Mouse (Mus musculus) lung, postnatal 0 days (tissue): ENCODE measurements at regions not wholly inside any gene's neighbourhood (a gene's known extent, or its start where the extent isn't known, plus 50 kb on each side); places are given as distances from the start of the nearest gene placed in this dataset.

Experiments
- ATAC-seq: fragments of 200-750 bp; cut with Nextera tagmentation; 2 replicates; pipeline ENCODE4 v1.8.0; 2017; ENCODE audit warnings: moderate library complexity
- DNase-seq: peaks from one replicate; pipeline ENCODE4 v3.0.0-alpha.2; 2016; ENCODE audit warnings: low spot score
- H3K27ac ChIP-seq: fragments of 300-500 bp; sonication (generic); 2 replicates; pipeline ENCODE4 v1.5.1; 2014; ENCODE audit warnings: antibody characterized with exemption, mild to moderate bottlenecking, low read length, mixed read lengths
- H3K27me3 ChIP-seq: fragments of 300-500 bp; sonication (generic); replicated peaks from 2 replicates; pipeline ENCODE4 v1.6.1; 2014; ENCODE audit warnings: low read length, mixed read lengths; ENCODE audit not compliant: insufficient read depth
- H3K36me3 ChIP-seq: fragments of 300-500 bp; sonication (generic); 2 replicates; pipeline ENCODE4 v1.6.1; 2014; ENCODE audit warnings: low read length, mixed read lengths; ENCODE audit not compliant: insufficient read depth
- H3K4me1 ChIP-seq: fragments of 300-500 bp; sonication (generic); 2 replicates; pipeline ENCODE4 v1.6.1; 2014; ENCODE audit warnings: antibody characterized with exemption, low read depth, low read length, mixed read lengths; ENCODE audit not compliant: insufficient read depth
- H3K4me2 ChIP-seq: fragments of 300-500 bp; sonication (generic); replicated peaks from 2 replicates; pipeline ENCODE4 v1.6.1; 2014; ENCODE audit warnings: low read depth, mild to moderate bottlenecking, low read length, moderate library complexity, mixed read lengths
- H3K4me3 ChIP-seq: fragments of 300-500 bp; sonication (generic); 2 replicates; pipeline ENCODE4 v1.5.1; 2014; ENCODE audit warnings: low read depth, low read length
- H3K9ac ChIP-seq: fragments of 300-500 bp; sonication (generic); replicated peaks from 2 replicates; pipeline ENCODE4 v1.6.1; 2014; ENCODE audit warnings: low read depth, mild to moderate bottlenecking
- H3K9me3 ChIP-seq: fragments of 300-500 bp; sonication (generic); 2 replicates; pipeline ENCODE4 v1.6.1; 2016; ENCODE audit warnings: low read length, mixed read lengths
- CTCF ChIP-seq: IDR thresholded peaks from 2 replicates; pipeline ENCODE4 v1.5.1; 2016; ENCODE audit warnings: antibody characterized with exemption, mild to moderate bottlenecking
- EP300 ChIP-seq: IDR thresholded peaks from 2 replicates; pipeline ENCODE4 v1.6.1; 2016; ENCODE audit warnings: antibody characterized with exemption, mild to moderate bottlenecking, control low read depth
- WGBS: fragments of 180-500 bp; shearing (Covaris S2); extraction: QIAGEN DNeasy Blood & Tissue Kit; methylation state at CpG from one replicate; pipeline ENCODE4 v1.1.7; 2014; 5-methylcytosine and 5-hydroxymethylcytosine counted together

- H3K9me3 ChIP-seq, result no peaks in the 10 kb centered on the region
- TF ChIP-seq CTCF (no peak), EP300 (no peak)
- DNase-seq, result no peak
These were observed 216.8 kb upstream of the Tll1 start for GRCm38 (mm10) chr8:64422850-64423214.

GRCm38 (mm10) chr8:64422200-64422849, 216.3 kb upstream of the Tll1 start:
- H3K27me3 ChIP-seq, result no peaks in the 10 kb centered on the region
- H3K9me3 ChIP-seq, result no peaks in the 10 kb centered on the region
- no peak overlapping the region for H3K4me3 ChIP-seq
- DNase-seq (no peak), ATAC-seq (no peak)
- 61% methylated on average over 8 of the region's 8 CpGs for WGBS
- no peaks in the 10 kb centered on the region for H3K4me1 ChIP-seq
- no peaks in the 10 kb centered on the region for H3K36me3 ChIP-seq
- no peak overlapping the region for H3K27ac ChIP-seq
- no peak overlapping the region for H3K9ac ChIP-seq
- no peak overlapping the region for H3K4me2 ChIP-seq
- TF ChIP-seq CTCF (no peak), EP300 (no peak)

More at GRCm38 (mm10) chr8:64422850-64423214, 216.8 kb upstream of the Tll1 start:
- Histone ChIP-seq H3K4me3 (no peak overlapping the region), H3K9ac (no peak overlapping the region), H3K36me3 (no peaks in the 10 kb centered on the region), H3K4me2 (no peak overlapping the region), H3K27ac (no peak overlapping the region), H3K4me1 (no peaks in the 10 kb centered on the region), H3K27me3 (no peaks in the 10 kb centered on the region)
- no peak for ATAC-seq
- 56% methylated on average over 4 of the region's 4 CpGs for WGBS

- TF ChIP-seq EP300 (no peak), CTCF (no peak)
- Histone ChIP-seq H3K4me1 (no peaks in the 10 kb centered on the region), H3K4me3 (no peak overlapping the region), H3K27ac (no peak overlapping the region), H3K27me3 (no peaks in the 10 kb centered on the region), H3K9ac (no peak overlapping the region), H3K4me2 (no peak overlapping the region), H3K9me3 (no peaks in the 10 kb centered on the region), H3K36me3 (no peaks in the 10 kb centered on the region)
- 82% methylated on average over 6 of the region's 6 CpGs for WGBS
- ATAC-seq (no peak), DNase-seq (no peak)
These were observed 215.6 kb upstream of the Tll1 start for GRCm38 (mm10) chr8:64421502-64422199.

- H3K9ac ChIP-seq, result no peak overlapping the region
- H3K4me1 ChIP-seq, result no peaks in the 10 kb centered on the region
- no peaks in the 10 kb centered on the region for H3K27me3 ChIP-seq
- H3K27ac ChIP-seq, result no peak overlapping the region
- H3K4me3 ChIP-seq, result no peak overlapping the region
- WGBS, result 61% methylated on average over 15 of the region's 15 CpGs
- TF ChIP-seq EP300 (no peak), CTCF (no peak)
- no peaks in the 10 kb centered on the region for H3K36me3 ChIP-seq
- H3K4me2 ChIP-seq, result no peak overlapping the region
- DNase-seq (peak; percentile 23), ATAC-seq (peak; percentile 47; the same call in 1 of the 2 replicates)
- no peaks in the 10 kb centered on the region for H3K9me3 ChIP-seq
These were observed 206.6 kb upstream of the Tll1 start for GRCm38 (mm10) chr8:64412488-64413188.

GRCm38 (mm10) chr8:64406775-64407490, 200.9 kb upstream of the Tll1 start:
- 47% methylated on average over 9 of the region's 9 CpGs for WGBS
- Histone ChIP-seq H3K4me1 (no peaks in the 10 kb centered on the region), H3K36me3 (no peaks in the 10 kb centered on the region), H3K9ac (no peak overlapping the region), H3K27ac (no peak overlapping the region), H3K4me2 (no peak overlapping the region), H3K4me3 (no peak overlapping the region), H3K27me3 (no peaks in the 10 kb centered on the region), H3K9me3 (no peaks in the 10 kb centered on the region)
- TF ChIP-seq CTCF (no peak), EP300 (no peak)
- DNase-seq, result no peak
- ATAC-seq, result no peak

GRCm38 (mm10) chr8:64399554-64399953, 193.5 kb upstream of the Tll1 start:
- Histone ChIP-seq H3K9me3 (no peaks in the 10 kb centered on the region), H3K4me3 (no peak overlapping the region), H3K27me3 (no peaks in the 10 kb centered on the region), H3K9ac (no peak overlapping the region), H3K36me3 (no peaks in the 10 kb centered on the region), H3K27ac (no peak overlapping the region), H3K4me2 (no peak overlapping the region), H3K4me1 (no peaks in the 10 kb centered on the region)
- no peak for TF ChIP-seq EP300
- no peak for TF ChIP-seq CTCF
- WGBS, result 91% methylated on average over 3 of the region's 3 CpGs
- no peak for DNase-seq
- ATAC-seq, result no peak
